Mouse (Mus musculus): ENCODE data around the gene Ercc2.
A peak's percentile ranks its signal among the peaks of the same experiment; 100 is the strongest.

Ercc2 gene

DNA sequence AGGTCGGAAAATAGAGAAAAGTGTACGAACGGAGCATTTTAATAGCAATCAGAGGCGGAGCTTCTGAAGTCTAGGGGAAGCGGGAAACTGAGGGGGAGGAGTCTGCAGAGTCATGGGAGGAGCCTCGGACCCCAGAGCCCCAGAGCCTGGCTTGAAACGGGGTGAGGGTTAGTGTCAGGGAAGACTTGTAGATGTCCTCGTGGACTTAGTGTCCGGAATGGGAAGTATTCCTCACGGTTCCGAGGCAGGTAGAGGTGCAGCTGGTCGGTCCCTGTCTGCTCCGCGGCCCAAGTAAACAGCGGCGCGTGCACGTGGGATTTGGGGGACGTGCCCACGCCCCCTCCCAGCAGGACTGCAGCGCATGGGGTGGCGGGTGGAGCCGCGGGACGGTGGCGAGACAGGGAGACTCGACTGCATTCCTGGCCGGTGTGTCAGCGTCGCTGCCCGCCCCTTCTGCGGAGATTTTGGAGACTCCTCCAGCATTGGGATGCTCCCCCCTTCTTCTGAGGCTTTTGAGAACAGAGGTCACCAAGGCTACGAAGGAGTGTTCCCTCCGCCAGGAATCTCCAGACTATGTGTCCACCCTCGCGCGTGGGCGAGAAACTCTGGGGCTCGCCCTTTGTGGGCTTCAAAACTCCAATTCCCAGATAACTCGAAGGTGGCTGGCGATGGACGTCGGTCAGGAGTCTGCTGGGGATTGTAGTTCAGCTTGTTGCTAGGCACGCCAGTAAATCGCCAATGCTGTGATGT is 21.7 kb upstream of the Ercc2 start:
- peak; percentile 48 to 52 for DNase-seq (ENCODE audit: low spot score in 2 of 2)

DNA sequence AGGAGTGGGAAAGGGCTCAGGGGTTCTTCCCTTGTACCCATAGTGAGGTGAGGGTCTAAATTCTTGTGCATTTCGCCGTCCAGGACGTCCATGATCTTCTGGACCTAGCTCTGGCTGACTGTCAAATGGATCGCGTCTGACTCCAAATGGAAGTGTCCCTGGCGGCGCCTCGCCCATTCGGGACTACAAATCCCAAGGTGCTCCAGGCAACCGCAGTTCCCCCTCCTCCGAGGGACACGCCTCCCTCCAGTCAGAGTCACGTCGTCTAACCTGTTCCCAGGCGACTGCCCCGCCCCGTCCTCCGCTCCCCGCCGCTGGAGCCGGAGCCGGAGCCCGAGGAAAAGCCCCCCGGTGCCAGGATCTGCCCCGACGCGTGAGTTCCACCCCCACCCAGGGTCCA is 20.9 kb upstream of the Ercc2 start:
- DNase-seq (ENCODE audit: low spot score in 2 of 2), result peak; percentile 76 to 80

DNA sequence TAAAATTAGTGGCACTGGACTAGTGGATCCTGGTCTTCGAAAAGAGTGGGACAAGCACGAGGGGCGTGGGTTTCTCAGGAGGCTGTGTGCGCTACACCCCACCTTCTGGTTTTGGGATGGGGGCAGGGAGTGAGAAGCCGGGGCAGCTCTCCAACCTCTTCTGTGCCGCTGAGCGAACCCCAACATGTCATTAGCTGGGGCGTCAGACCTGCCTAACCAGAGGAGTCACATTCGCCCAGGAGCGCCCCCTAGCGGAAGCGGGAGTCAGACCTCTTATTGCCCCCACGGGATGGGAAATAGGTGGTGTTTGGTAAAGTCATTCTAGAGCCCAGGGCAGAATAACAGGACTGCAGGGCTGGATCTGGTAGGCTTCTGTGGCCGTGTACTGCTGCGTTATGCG is 20.1 kb upstream of the Ercc2 start:
- DNase-seq (ENCODE audit: low spot score in 2 of 2), result peak; percentile 39 to 60

DNA sequence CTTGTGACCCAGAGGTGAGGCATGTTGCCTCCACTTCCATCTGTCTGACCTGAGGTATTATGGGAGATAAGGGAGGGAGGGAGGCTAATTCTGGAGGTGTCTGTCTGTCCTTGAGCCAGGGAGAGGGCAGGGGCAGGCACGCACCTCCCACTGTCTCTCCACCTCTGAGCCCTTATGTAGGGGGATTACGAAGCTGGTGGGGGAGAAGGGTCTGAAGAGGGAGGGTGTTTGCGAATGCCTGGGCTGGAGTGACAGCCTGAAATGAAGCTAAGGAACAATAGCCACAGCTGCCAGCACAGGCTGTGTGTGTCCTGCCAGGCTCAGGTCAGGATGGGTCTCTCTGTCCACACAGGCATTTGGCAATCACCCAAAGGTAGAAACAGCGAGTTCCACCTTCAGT is 19.5 kb upstream of the Ercc2 start:
- DNase-seq (ENCODE audit: low spot score in 2 of 2), result no peak

DNA sequence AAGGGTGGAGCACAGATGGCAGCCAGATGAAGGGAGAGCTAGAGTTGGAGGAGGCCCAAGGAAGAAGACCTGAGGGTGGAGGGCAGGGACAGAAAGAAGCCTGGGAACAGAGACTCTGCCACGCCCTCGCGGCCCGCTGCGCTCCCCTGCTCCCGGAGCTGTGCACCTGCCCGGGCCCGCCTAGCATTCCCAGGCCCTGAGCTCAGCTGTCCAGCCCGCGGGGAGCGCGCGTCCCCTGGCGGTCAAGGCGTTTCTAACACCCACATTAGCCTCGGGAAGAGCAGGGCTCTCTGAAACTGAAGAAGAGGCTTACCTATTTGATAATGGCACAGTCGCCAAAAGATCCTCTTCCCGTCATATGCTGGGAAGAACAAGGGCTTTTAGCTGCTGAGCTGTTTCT is 17.9 kb upstream of the Ercc2 start:
- DNase-seq (ENCODE audit: low spot score in 2 of 2), result peak; percentile 43 to 48

DNA sequence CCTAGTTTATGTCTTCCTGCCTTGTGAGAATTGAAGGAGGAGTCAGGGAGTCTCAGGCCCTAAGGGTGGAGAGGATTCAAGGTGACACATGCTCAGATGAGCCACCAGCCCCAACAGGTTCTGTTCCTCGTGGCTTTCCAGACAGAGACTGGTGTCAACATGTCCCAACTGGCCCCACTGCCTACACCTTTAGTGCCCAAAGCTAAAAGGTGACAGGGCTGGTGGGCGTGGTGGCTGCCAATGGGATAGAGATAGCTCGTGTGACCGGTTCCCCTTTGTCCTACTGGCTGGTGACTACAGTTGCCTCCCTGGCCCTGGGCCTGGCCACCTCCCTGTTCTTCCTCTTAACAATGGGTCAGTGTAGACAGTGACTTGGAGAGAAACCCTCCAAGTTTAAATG is 16.4 kb upstream of the Ercc2 start:
- no peak for DNase-seq (ENCODE audit: low spot score in 2 of 2)

DNA sequence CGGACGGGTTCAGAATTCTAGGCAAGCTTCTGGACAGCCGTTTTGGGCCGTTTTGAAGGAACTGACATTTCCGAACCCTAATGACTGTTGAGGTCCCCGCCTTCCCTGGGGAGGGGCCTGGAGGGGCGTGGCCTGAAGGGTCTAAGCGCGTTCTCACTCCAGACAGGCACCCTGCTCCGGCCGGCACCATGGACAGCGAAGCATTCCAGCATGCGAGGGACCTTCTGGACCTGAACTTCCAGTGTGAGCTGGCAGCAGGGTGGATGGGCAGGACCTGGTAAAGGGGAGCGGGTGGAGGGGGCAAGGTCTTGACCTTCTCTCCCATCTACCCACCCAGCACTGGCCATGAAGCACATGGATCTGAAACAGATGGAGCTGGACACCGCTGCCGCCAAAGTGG is 13.4 kb upstream of the Ercc2 start:
- DNase-seq (ENCODE audit: low spot score in 2 of 2), result no peak

DNA sequence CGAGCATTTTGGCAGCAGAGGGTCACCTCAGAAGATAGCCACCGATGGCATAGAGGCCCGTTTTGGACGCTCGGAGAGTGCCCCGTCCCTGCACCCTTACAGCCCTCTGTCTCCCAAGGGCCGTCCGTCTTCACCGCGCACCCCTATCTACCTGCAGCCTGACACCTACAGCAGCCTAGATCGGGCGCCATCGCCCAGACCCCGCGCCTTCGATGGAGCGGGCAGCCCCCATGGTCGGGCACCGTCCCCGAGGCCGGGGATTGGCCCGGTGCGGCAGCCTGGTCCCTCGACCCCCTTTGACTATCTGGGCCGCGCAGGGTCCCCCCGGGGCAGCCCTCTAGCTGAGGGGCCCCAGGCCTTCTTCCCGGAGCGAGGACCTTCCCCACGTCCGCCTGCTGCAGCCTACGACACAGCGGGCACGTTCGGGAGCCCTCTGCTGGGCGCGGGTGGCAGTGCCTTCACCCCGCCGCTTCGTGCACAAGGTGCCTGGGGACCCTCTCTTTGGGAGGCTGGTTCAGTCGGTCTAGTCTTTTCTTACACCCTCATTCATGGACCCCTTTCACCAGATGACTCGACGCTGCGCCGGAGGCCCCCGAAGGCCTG is 11.9 kb upstream of the Ercc2 start:
- peak; percentile 51 to 63 for DNase-seq (ENCODE audit: low spot score in 2 of 2)

DNA sequence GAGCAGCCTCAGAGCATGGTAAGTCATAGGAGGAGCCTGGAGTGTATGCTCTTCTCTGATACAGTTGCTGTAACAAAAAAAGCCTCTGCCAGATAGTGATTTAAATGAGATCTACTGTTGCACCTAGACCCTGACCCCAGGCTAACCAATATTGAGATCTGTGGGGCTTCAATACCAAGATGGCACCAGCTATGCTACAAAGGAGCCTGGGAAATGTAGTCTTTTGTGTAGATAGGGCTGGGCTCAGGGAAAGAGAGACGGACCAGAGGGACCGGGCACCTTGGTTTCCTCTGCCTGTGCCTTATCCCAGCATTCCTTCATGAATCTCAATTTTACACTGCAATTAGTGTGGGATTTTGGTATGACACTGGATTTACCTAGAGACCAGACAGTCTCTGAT is 8.4 kb upstream of the Ercc2 start:
- DNase-seq (ENCODE audit: low spot score in 2 of 2), result no peak

DNA sequence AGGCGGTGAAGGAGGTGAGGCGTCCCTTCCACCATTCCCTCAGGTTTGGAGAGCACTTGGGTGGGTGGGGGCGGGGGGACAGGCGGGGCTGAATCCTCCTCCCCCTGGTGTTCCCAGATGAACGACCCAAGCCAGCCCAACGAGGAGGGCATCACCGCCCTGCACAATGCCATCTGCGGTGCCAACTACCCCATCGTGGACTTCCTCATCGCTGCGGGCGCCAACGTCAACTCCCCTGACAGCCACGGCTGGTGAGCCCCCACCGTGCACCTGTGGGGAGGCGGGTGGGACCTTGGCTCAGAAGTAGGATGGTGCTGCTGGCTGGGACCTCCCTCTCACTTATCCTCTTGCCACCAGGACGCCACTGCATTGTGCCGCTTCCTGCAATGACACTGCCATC is 6.4 kb upstream of the Ercc2 start:
- no peak for DNase-seq (ENCODE audit: low spot score in 2 of 2)

DNA sequence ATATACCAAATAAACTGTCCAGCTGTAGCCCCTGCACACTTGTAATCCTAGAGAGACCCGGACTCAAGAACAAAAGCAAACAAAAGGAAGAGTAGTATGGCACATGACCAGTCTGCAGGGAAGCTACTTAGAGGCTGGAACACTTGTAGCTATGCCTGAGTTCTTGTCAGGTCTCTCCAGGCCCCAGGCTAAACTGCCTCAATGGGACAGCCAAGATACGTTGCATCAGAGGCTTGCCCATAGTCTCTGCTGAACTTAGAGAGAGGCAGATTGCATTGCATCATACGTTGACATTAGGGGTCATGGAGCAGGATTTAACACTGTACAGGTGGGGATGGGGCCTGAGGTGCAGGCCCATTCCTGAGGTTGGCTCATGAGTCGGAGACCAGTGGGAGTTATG is 5.8 kb upstream of the Ercc2 start:
- DNase-seq (ENCODE audit: low spot score in 2 of 2), result no peak

DNA sequence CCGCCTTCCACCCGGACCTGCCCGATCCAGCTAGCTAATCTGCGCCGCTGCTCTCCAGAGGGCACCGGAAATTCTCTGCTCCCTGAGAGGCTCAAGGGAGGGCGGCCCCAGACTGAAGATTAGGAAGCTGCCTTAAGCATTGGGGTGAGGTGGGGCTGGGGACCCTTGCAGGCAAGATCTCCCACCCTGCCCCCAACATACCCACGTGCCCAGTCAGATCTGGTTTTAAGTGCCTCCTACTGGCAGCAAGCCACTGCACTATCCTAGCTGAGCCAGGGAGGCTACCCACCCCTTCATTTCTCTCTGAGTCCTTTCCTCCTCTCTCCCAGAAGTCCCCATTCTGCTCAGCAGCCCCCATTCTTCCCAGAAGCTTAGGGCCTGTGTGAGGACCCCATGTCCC is 3.8 kb upstream of the Ercc2 start:
- DNase-seq (ENCODE audit: low spot score in 2 of 2), result no peak

DNA sequence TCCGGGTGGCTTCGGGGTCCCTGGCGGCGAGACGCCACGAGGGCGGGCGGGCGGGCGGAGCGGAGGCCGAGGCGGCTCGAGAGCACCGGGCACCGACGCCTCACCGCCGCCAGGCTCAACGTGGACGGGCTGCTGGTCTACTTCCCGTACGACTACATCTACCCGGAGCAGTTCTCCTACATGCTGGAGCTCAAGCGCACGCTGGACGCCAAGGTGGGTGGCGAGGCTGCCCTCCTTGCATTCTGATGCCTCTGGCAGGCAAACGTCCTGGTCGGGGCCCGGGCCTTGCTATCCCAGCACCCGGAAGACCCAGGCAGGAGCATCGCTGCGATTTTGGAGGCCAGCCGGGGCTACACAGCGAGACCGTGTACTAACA is 344 bp downstream of the Ercc2 start:
- no peak for DNase-seq (ENCODE audit: low spot score in 2 of 2)

DNA sequence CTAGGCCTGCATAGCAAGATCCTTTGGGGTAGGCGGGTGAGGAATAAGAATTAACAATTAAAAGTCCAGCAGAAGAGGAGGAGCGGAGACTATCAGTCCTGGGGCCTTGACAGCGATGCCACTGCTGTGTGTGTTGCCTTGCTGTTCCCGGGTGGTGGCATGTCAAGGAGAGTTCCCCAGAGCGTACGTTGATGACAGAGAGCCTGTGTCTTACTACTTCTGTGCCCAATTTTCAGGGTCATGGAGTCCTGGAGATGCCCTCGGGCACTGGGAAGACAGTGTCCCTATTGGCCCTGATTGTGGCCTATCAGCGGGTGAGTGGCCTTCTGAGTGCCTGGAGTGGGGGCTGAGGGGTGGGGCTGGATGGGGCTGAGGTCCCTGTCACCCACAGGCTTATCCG is 1.9 kb downstream of the Ercc2 start:
- no peak for DNase-seq (ENCODE audit: low spot score in 2 of 2)

DNA sequence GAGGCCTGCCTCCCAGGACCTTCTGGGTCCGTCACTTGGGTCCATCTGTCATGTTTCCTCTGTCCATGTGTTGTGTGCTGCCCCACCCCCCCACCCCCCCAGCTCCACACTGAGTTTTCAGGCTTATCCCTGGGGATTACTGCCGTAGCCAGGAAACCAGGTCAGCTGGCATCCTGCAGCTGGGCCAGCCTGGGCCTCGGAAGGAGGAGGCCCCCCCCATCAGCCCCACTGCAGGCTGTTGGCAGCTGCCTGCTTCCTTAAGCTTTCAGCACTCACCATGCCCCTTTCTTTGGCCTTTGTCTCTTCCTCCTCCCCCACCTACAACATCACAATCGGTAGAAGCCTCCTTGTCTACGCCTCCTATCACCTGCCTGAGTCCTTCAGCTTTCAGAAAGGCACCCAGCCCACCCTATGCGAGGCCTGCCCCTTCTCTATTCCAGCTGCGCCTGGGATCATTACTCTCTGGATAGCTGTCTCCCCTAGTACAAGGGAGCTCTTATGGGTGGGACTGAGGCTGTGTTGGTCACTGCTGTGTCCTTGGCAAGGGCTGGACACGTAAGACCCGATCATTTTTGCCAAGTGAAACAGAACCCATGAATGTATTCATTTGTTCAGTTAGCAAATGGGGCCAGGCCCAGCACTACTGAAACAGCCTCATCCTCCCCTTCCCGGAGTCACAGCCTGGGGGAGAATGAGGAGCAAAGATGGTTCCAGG is 7.0 kb downstream of the Ercc2 start:
- no peak for DNase-seq (ENCODE audit: low spot score in 2 of 2)

DNA sequence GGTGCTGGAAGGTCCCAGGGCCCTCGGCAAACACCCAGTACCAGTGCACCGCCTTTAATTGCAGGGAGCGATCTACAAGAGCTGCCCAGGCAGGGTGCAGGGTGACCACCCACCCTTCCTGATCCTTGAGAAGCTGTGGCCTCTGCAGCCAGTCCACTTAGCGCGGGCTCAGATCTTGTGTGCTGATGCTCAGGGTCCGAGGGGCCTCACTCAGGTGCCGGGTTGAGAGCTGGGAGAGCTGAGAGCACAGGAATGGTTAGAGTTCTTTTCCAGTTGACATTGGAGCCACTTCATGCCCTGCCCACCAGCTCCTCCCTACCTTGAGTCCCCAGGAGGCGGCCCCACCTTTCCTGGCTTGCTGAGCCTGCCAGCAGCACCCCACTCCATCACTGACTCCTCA is 12.7 kb downstream of the Ercc2 start:
- DNase-seq (ENCODE audit: low spot score in 2 of 2), result no peak

DNA sequence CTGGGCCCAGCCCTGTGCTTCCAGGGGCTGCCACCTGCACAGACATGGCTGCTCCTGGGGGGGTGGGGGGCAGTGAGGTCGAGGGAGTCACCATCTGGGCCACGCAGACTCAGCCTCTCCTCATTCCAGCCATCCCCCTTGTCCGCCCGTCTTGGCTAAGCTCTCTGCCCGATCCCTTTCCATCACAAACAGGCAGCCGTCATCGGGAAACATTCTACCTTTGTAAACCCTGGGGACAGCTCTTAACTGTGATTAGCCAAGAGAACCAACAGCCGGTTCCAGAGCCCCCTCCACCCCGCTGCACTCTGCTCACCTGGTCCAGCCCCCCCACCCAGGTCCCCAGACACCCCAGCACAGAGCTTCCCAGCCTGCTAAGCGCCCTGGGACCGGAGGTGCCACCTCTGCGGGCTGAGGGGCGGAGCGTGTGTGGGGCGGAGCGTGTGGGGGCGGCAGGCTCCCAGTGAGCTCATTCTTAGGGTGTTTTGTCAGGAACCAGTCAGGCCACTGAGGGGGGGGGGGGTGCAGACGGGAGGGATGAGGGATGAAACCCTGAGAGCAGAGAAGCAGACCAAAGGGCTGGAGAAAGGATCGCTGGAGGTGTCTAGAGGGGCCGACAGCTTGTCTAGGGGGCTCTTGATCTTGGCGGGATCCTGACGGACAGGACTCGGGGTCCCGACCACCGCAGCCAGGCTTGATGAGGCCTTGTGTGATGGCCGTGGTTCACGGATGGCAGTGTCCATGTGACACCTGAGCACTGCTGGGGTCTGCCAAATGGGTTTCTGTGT is 17.9 kb downstream of the Ercc2 start:
- no peak for DNase-seq (ENCODE audit: low spot score in 2 of 2)

DNA sequence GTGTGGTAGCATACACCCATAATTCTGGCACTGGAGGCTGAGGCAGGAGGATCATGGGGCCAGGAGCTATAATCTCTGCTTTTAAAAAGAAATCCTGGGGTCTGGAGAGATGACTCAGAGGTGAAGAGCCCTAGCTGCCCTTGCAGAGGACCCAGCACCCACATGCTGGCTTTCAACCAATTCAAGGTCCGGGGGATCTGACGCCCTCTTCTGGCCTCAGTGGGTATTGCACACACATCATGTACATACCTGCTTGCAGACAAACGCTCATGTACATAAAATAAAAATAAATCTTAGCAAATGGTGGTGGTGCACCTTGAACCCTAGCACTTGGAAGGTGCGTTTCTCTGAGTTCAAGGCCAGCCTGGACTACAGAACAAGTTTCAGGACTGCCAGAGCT is 19.1 kb downstream of the Ercc2 start:
- no peak for DNase-seq (ENCODE audit: low spot score in 2 of 2)

DNA sequence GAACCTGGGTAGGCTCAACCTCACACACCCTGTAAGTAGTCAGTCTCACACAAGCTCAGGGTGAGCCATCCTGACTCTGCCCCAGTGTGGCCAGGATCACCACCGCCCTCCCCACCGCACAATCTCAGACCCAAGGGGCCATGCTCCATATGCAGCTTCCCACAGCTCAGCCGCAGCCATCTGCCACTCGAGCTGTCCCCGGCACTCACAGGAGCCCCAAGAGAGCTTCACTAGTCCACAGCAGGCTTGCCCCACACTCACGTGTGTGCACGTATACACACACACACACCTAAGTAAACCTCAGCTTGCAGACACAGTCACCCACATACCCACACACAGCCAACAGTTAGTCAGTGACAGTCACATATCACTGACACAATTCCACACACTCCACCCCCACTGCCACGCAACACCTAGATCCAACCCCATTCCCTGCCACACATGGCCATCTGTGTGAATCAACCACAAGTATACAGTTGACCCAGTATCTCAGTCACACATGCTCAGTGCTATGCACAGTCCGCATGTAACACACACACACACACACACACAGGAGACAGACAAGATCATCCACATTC is 20.8 kb downstream of the Ercc2 start:
- DNase-seq (ENCODE audit: low spot score in 2 of 2), result no peak

DNA sequence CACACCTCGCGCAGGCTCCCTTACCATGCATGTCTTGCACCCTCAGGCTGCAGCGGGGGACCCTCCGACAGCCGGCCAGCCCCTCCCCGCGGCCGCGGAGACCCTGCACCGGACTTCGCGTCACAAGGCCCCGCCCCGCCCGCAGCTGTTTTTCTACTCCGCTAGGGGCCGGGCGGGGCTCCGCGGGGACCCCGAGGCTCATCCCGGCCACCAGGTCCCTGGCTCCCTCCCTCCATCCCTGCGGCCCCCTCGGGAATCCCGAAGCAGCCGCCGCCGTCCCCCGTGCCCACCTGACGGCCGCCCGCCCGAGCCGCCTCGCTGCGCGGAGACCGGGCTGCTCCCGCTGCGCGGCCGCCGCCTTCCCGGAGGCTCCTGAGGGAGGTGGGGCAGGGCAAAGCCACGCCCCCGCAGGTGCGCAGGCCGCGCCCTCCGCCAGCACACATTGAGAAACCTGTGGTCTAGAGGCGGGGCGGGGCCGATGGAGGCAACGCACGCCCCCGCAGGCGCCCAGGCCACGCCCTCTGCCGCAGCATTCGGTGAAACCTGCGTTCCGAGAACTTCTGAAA is 22.0 kb downstream of the Ercc2 start, which contains the start of gene Klc3:
Klc3 (minus strand) TSS at position 374 of the 566 bp plus-strand sequence.
- DNase-seq (ENCODE audit: low spot score in 2 of 2), result no peak

DNA sequence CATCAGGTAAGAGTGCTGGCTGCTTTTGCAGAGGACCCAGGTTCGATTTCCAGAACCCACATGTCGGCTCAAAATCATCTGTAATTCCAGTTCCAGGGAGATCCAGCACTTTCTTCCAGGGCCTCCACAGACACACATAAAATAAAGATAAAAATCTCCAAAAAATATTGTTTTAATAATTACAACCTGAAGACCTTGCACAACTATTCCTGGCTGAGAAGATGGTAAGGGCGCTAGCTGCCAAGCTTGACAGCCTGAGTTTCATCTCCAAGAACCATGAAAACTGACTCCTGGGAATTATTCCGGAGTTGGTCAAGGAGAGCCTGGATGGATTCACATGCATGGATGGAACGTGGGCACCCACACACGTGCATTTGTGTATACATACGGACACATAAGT is 22.7 kb downstream of the Ercc2 start, which contains the start of gene Ckm:
Ckm (plus strand) TSS at position 301 of the 400 bp plus-strand sequence.
- DNase-seq (ENCODE audit: low spot score in 2 of 2), result no peak

DNA sequence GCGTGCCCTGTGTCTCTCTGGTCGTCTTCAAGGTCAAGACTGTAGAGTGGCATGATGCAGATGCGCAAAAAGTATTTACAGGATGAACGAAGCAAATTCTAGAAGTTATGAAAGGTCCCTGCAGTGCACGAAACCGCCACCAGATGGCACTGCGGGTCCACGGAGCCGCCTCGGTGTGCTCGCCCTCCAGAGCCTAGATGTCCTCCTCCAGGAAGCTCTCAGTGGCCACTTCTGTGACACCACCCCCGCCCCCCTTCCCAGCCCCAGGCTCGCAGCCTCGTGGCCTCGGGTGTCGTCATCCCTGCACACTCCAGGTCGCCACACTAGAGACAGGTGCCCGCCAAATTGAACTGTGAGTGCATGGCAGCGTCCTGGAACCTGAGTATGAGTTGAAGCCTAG is 23.6 kb downstream of the Ercc2 start:
- DNase-seq (ENCODE audit: low spot score in 2 of 2), result peak; percentile 79 to 86

Data from frontal cortex, postnatal 25 days (tissue).